Mouse (Mus musculus) hindbrain, embryonic 13.5 days (tissue): Measurements from ENCODE around the gene Hist1h3c. TPM values are rescaled to one million over a fixed set of nuclear protein-coding genes. Genes with fewer than 3 reads are reported as not detected.
"Not testable (repeated sequence)": the region's sequence is repeated elsewhere in the genome, so short reads cannot be mapped to it uniquely, and the experiment has no call there.

ENCODE experiments used
- ATAC-seq: fragments of 200-750 bp; cut with Nextera tagmentation; 2 replicates; pipeline ENCODE4 v1.8.0; 2017; ENCODE audit warnings: moderate TSS enrichment; ENCODE audit not compliant: low FRiP score
- H3K27ac ChIP-seq: fragments of 300-500 bp; sonication (generic); 2 replicates; pipeline ENCODE4 v1.5.1; 2015; ENCODE audit warnings: inconsistent platforms, mild to moderate bottlenecking, moderate library complexity
- H3K27me3 ChIP-seq: fragments of 300-500 bp; sonication (generic); 2 replicates; pipeline ENCODE4 v1.6.1; 2015; ENCODE audit warnings: mild to moderate bottlenecking, inconsistent platforms
- H3K36me3 ChIP-seq: fragments of 300-500 bp; sonication (generic); 2 replicates; pipeline ENCODE4 v1.6.1; 2015; ENCODE audit warnings: mild to moderate bottlenecking, inconsistent platforms
- H3K4me1 ChIP-seq: fragments of 300-500 bp; sonication (generic); replicated peaks from 2 replicates; pipeline ENCODE4 v1.6.1; 2015; ENCODE audit warnings: inconsistent platforms
- H3K4me2 ChIP-seq: fragments of 300-500 bp; sonication (generic); 2 replicates; pipeline ENCODE4 v1.6.1; 2015; ENCODE audit warnings: inconsistent platforms, mild to moderate bottlenecking, moderate library complexity
- H3K4me3 ChIP-seq: fragments of 300-500 bp; sonication (generic); 2 replicates; pipeline ENCODE4 v1.5.1; 2015; ENCODE audit warnings: mild to moderate bottlenecking, inconsistent platforms
- H3K9ac ChIP-seq: fragments of 300-500 bp; sonication (generic); 2 replicates; pipeline ENCODE4 v1.6.1; 2015; ENCODE audit warnings: mild to moderate bottlenecking, inconsistent platforms
- H3K9me3 ChIP-seq: fragments of 300-500 bp; sonication (generic); 2 replicates; pipeline ENCODE4 v1.6.1; 2016; ENCODE audit warnings: inconsistent platforms
- WGBS: fragments of 180-500 bp; shearing (Covaris S2); methylation state at CpG from one replicate; pipeline ENCODE4 v1.1.7; 2015; 5-methylcytosine and 5-hydroxymethylcytosine counted together
- polyA plus RNA-seq: library from polyadenylated mRNA; unstranded; fragments of >200 nt; fragmentation: Nextera tagmentation; extraction: Ambion mirVana; gene quantifications from 2 replicates; pipeline ENCODE4 v1.2.1, GENCODE M21; 2015

Gene Hist1h3c
- polyA plus RNA-seq, 1 experiment from 2014 or later: 1.3 TPM

DNA sequence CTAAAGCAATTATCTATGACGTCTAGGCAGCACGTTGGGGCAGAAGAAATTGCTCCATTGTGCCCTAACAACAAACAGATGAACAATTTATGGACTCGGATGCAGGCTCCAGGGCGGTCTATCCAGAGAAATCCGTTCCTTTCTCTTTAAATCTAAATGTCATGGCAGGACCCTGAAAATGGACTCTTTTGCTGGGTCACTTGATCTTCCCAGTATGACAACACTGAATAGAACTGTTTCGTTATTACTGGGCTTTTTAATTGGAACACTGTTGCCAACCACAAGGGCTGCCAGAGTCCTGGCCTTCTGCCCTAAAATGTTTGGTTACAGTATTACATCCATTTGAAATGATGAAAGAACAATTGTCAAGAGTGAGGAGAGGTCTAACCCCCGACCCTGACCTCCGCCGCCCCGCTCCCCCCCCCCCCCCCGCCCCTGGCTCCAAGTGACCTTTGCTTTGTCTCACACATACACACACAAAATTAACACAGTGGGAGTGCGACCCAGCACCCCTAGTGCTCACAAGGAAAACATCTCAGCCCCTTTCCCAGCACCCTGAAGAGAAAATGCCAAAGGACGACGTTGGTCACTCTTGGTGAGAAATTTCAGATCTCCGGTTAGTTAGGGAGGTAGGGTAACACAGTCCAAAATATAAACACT, 35.6 kb downstream of the Hist1h3c start:
- WGBS: 9% methylated on average over 14 of the region's 15 CpGs
- Histone ChIP-seq H3K9ac (peak overlapping the region; percentile 62; the same call in 1 of the 2 replicates), H3K27ac (no peak overlapping the region)

GRCm38 (mm10) chr13:23708654-23709053, 36.7 kb downstream of the Hist1h3c start:
- H3K27me3 ChIP-seq: peaks cover 10% of the 10 kb centered on the region; the same call in 1 of the 2 replicates
- no peak overlapping the region for H3K4me2 ChIP-seq
- H3K9ac ChIP-seq: no peak overlapping the region
- H3K27ac ChIP-seq: no peak overlapping the region
- H3K4me3 ChIP-seq: no peak overlapping the region
- ATAC-seq: no peak
- H3K9me3 ChIP-seq: no peaks in the 10 kb centered on the region
- peaks cover 14% of the 10 kb centered on the region for H3K4me1 ChIP-seq
- H3K36me3 ChIP-seq: no peaks in the 10 kb centered on the region
- WGBS: 83% methylated on average over 4 of the region's 4 CpGs

More for the DNA sequence above, 35.6 kb downstream of the Hist1h3c start:
- peaks cover 10% of the 10 kb centered on the region; the same call in 1 of the 2 replicates for H3K27me3 ChIP-seq
- H3K36me3 ChIP-seq: no peaks in the 10 kb centered on the region
- no peak for ATAC-seq
- no peaks in the 10 kb centered on the region for H3K9me3 ChIP-seq
- peak overlapping the region; percentile 59 for H3K4me2 ChIP-seq
- H3K4me3 ChIP-seq: peak overlapping the region; percentile 38
- H3K4me1 ChIP-seq: peaks cover 14% of the 10 kb centered on the region

- peaks cover 14% of the 10 kb centered on the region for H3K4me1 ChIP-seq
- 89% methylated on average over 4 of the region's 4 CpGs for WGBS
- H3K4me2 ChIP-seq: no peak overlapping the region
- H3K9me3 ChIP-seq: no peaks in the 10 kb centered on the region
- H3K27ac ChIP-seq: no peak overlapping the region
- no peak overlapping the region for H3K4me3 ChIP-seq
- H3K9ac ChIP-seq: no peak overlapping the region
- no peaks in the 10 kb centered on the region for H3K36me3 ChIP-seq
- H3K27me3 ChIP-seq: peaks cover 10% of the 10 kb centered on the region; the same call in 1 of the 2 replicates
- no peak for ATAC-seq
Measured at GRCm38 (mm10) chr13:23708041-23708440, 37.4 kb downstream of the Hist1h3c start.

GRCm38 (mm10) chr13:23706771-23707170, 38.6 kb downstream of the Hist1h3c start:
- Histone ChIP-seq H3K9me3 (no peaks in the 10 kb centered on the region), H3K4me1 (peaks cover 14% of the 10 kb centered on the region), H3K4me2 (no peak overlapping the region), H3K27ac (no peak overlapping the region), H3K9ac (no peak overlapping the region), H3K27me3 (peaks cover 10% of the 10 kb centered on the region; the same call in 1 of the 2 replicates), H3K36me3 (no peaks in the 10 kb centered on the region), H3K4me3 (no peak overlapping the region)
- 96% methylated on average over 12 of the region's 12 CpGs for WGBS
- ATAC-seq: no peak

DNA sequence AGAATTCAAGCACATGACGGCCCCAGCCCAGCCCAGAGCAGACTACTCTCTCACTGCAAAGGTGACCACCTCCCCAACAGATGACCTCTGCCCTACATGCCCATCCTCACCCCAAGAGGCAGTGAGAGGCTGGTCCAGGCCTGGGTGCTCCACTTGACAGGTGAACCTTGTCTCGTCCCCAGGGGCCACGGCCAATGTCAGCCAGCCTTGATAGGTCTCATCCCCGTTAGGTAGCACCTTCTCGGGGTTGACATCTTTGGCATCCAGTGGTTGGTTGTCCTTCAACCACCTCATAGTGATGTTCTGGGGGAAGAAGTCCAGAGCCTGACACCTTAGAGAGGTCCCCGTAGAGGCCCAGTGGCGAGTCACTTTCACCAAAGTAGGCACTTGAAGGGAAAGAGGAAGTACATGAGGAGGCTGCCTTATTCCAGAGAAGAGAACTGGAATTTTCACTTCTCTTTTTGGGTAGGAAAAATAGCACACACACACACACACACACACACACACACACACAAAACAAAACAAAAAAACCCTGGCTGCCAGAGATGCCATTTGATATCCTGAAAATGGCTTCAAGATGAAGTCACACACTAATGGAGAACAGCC, 39.5 kb downstream of the Hist1h3c start:
- ATAC-seq: no peak
- no peak overlapping the region for H3K9ac ChIP-seq
- 95% methylated on average over 7 of the region's 7 CpGs for WGBS

GRCm38 (mm10) chr13:23702801-23703200, 42.6 kb downstream of the Hist1h3c start:
- H3K27ac ChIP-seq, H3K36me3 ChIP-seq, ATAC-seq, H3K9ac ChIP-seq, H3K4me1 ChIP-seq, H3K4me2 ChIP-seq, H3K27me3 ChIP-seq, H3K9me3 ChIP-seq, H3K4me3 ChIP-seq: not testable (repeated sequence)
- 83% methylated on average over 2 of the region's 2 CpGs for WGBS

More for the DNA sequence above, 39.5 kb downstream of the Hist1h3c start:
- Histone ChIP-seq H3K36me3 (no peaks in the 10 kb centered on the region), H3K4me3 (no peak overlapping the region), H3K27ac (no peak overlapping the region), H3K9me3 (no peaks in the 10 kb centered on the region), H3K4me1 (peaks cover 14% of the 10 kb centered on the region), H3K4me2 (no peak overlapping the region), H3K27me3 (0 out of 2 replicates have a peak, but pooled peaks cover 5% of the 10 kb centered on the region)

DNA sequence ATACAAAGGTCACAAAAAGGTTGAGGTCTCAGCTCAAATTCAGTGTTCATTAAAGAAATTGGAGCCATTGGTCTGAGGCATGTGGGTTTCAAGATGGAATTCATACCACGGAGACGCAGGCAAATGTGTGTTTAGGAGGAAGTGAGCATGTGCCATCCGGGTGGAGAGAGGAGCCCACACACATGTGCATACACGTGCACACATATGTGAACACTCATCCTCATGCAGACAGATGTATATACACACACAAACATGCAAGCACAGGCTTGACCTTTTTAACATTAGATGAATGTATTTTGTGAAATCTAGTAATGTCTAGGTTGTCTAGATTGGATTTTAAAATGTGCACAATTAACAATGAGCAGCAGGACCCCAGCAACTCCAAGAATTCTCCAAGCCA, 43.2 kb downstream of the Hist1h3c start:
- no peaks in the 10 kb centered on the region for H3K9me3 ChIP-seq
- H3K36me3 ChIP-seq: no peaks in the 10 kb centered on the region
- 91% methylated on average over 4 of the region's 4 CpGs for WGBS
- H3K4me2 ChIP-seq: no peak overlapping the region
- H3K27me3 ChIP-seq: no peaks in the 10 kb centered on the region
- H3K9ac ChIP-seq: no peak overlapping the region
- H3K27ac ChIP-seq: no peak overlapping the region
- peaks cover 11% of the 10 kb centered on the region for H3K4me1 ChIP-seq
- H3K4me3 ChIP-seq: no peak overlapping the region
- no peak for ATAC-seq

DNA sequence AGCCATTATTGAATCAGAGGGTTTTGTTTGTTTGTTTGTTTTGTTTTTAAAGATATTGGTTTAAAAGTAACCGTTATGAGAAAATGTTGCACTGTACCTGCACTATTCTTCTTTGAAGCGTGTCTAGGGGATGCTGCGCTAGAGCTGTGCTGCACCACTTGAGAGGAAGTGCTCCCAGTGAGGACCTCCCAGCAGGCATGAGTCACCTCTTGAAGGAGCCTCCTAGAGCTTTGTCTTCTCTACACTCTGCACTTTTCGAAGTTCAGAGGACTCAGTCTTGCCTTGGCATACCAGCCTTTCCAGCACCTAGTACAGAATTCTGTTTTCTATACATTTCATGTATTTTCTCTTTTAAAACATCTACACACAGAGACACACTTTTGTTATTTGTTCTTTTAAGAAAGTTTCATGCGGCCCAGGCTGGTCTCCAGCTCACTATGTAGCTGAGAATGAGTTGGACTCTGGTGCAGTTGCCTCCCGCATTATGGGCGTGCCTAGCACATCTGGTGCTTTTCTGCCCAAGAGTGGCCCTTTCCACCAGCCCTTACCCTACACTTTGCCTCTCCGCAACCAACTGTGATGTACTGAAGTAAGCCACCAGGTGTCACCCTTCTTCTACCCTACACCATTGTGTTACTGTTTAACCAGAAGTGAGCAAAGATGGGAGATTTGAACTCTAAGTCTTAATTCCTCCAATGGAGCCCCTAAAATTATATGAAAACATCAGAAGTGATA, 44.4 kb downstream of the Hist1h3c start:
- Histone ChIP-seq H3K4me2 (no peak overlapping the region), H3K36me3 (no peaks in the 10 kb centered on the region), H3K9ac (no peak overlapping the region), H3K4me1 (peaks cover 11% of the 10 kb centered on the region), H3K27ac (no peak overlapping the region), H3K9me3 (no peaks in the 10 kb centered on the region), H3K4me3 (no peak overlapping the region), H3K27me3 (no peaks in the 10 kb centered on the region)
- no peak for ATAC-seq
- 32% methylated on average over 8 of the region's 8 CpGs for WGBS

GRCm38 (mm10) chr13:23699767-23700166, 45.6 kb downstream of the Hist1h3c start:
- Histone ChIP-seq H3K27ac (no peak overlapping the region), H3K4me1 (peaks cover 11% of the 10 kb centered on the region), H3K4me3 (no peak overlapping the region), H3K36me3 (no peaks in the 10 kb centered on the region), H3K9me3 (no peaks in the 10 kb centered on the region), H3K27me3 (no peaks in the 10 kb centered on the region), H3K9ac (no peak overlapping the region), H3K4me2 (no peak overlapping the region)
- ATAC-seq: no peak
- 67% methylated on average over 3 of the region's 3 CpGs for WGBS

GRCm38 (mm10) chr13:23698996-23699395, 46.4 kb downstream of the Hist1h3c start:
- H3K4me3 ChIP-seq: no peak overlapping the region; the same call in 1 of the 2 replicates
- H3K4me1 ChIP-seq: peaks cover 11% of the 10 kb centered on the region
- WGBS: 76% methylated on average over 6 of the region's 6 CpGs
- 0 out of 2 replicates have a peak overlapping the region, but pooled peaks have one; percentile 10 for H3K9ac ChIP-seq
- no peaks in the 10 kb centered on the region for H3K27me3 ChIP-seq
- no peaks in the 10 kb centered on the region for H3K36me3 ChIP-seq
- ATAC-seq: no peak
- peak overlapping the region; percentile 68 for H3K4me2 ChIP-seq
- peak overlapping the region; percentile 67 for H3K27ac ChIP-seq
- H3K9me3 ChIP-seq: no peaks in the 10 kb centered on the region

DNA sequence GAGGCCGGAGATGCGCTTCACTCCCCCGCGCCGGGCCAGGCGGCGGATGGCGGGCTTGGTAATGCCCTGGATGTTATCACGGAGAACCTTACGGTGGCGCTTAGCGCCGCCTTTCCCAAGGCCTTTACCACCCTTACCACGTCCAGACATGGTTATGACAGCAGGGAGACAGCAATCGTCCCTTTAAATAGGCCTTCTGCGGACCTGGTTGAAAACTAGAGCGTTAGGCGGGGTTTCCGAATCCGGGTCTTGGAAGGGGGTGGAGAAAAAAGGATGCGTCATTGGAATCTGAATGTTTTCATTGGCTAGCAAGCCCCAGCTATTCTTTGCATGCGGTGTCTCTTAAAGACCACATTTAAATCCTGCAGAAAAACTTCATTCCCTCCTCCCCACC, 47.1 kb downstream of the Hist1h3c start, which contains the start of gene Hist1h4c:
TSS of gene Hist1h4c (minus strand) at position 155 of the 394 bp plus-strand sequence.
- peak within 1 kb of the TSS; percentile 71 for H3K9ac ChIP-seq
- H3K36me3 ChIP-seq: no peaks in the 10 kb centered on the region
- under 1% methylated on average over 18 of the region's 22 CpGs for WGBS

More for the DNA sequence above, 47.1 kb downstream of the Hist1h3c start, which contains the start of gene Hist1h4c:
- Histone ChIP-seq H3K4me2 (peak within 1 kb of the TSS; percentile 68), H3K27ac (peak within 1 kb of the TSS; percentile 91), H3K9me3 (no peaks in the 10 kb centered on the region), H3K27me3 (no peaks in the 10 kb centered on the region), H3K4me1 (peaks cover 11% of the 10 kb centered on the region), H3K4me3 (peak within 1 kb of the TSS; percentile 45)
- ATAC-seq: peak; percentile 97
